Mouse (Mus musculus) MEL (cell line): ENCODE results near the gene Rapgef1.

ENCODE experiments used
- CTCF ChIP-seq, 3 experiments: IDR thresholded peaks in 2 of 3; conservative IDR thresholded peaks in 1 of 3; 2 replicates each; pipeline ENCODE4 v1.5.1; 2011 to 2012; ENCODE audit warnings: low read length in 3 of 3, low read depth in 2 of 3, mild to moderate bottlenecking in 2 of 3, improper control_type of control experiment in 1 of 3, inconsistent platforms in 1 of 3, mixed read lengths in 1 of 3, moderate library complexity in 1 of 3; ENCODE audit not compliant: control insufficient read depth in 1 of 3, insufficient read depth in 1 of 3, poor library complexity in 1 of 3, severe bottlenecking in 1 of 3
- ELF1 ChIP-seq: IDR thresholded peaks from 2 replicates; pipeline ENCODE4 v1.6.1; 2014; ENCODE audit warnings: low read depth, mild to moderate bottlenecking, inconsistent platforms, low read length, improper control_type of control experiment, moderate library complexity
- EP300 ChIP-seq, 2 experiments: IDR thresholded peaks; 2 replicates each; pipeline ENCODE4 v1.6.1; 2011; ENCODE audit warnings: improper control_type of control experiment in 2 of 2, low read length in 2 of 2, low read depth in 1 of 2, mild to moderate bottlenecking in 1 of 2
- ETS1 ChIP-seq: IDR thresholded peaks from 2 replicates; pipeline ENCODE4 v1.6.1; 2012; ENCODE audit warnings: low read depth, mild to moderate bottlenecking, inconsistent platforms, low read length, improper control_type of control experiment, moderate library complexity
- JUND ChIP-seq: IDR thresholded peaks from 2 replicates; pipeline ENCODE4 v1.6.1; 2011; ENCODE audit warnings: low read depth, mild to moderate bottlenecking, improper control_type of control experiment, low read length
- MYB ChIP-seq: IDR thresholded peaks from 2 replicates; pipeline ENCODE4 v1.6.1; 2011; ENCODE audit warnings: mild to moderate bottlenecking, low read depth, low read length, improper control_type of control experiment
- NELFE ChIP-seq: IDR thresholded peaks from 2 replicates; pipeline ENCODE4 v1.6.1; 2011; ENCODE audit warnings: low read depth, low read length, improper control_type of control experiment
- POLR2A ChIP-seq, 2 experiments: IDR thresholded peaks; 2 replicates each; pipeline ENCODE4 v1.6.1; 2011 to 2012; ENCODE audit warnings: low read length in 2 of 2, mild to moderate bottlenecking in 2 of 2, control low read depth in 1 of 2, improper control_type of control experiment in 1 of 2, low read depth in 1 of 2, moderate library complexity in 1 of 2; ENCODE audit not compliant: control insufficient read depth in 1 of 2, insufficient read depth in 1 of 2, poor library complexity in 1 of 2
- SIN3A ChIP-seq: IDR thresholded peaks from 2 replicates; pipeline ENCODE4 v1.6.1; 2012; ENCODE audit warnings: low read length, improper control_type of control experiment, inconsistent platforms
- TAL1 ChIP-seq: IDR thresholded peaks from 2 replicates; pipeline ENCODE4 v1.6.1; 2012; ENCODE audit warnings: mild to moderate bottlenecking, inconsistent platforms, low read length, moderate library complexity, mixed read lengths
- UBTF ChIP-seq: IDR thresholded peaks from 2 replicates; pipeline ENCODE4 v1.6.1; 2012; ENCODE audit warnings: low read depth, mild to moderate bottlenecking, inconsistent platforms, low read length, improper control_type of control experiment, moderate library complexity, borderline replicate concordance; ENCODE audit not compliant: insufficient read depth
- USF1 ChIP-seq: IDR thresholded peaks from 2 replicates; pipeline ENCODE4 v1.6.1; 2014; ENCODE audit warnings: low read depth, mild to moderate bottlenecking, inconsistent platforms, low read length, improper control_type of control experiment, moderate library complexity
- ZMIZ1 ChIP-seq: IDR thresholded peaks from 2 replicates; pipeline ENCODE4 v1.6.1; 2012; ENCODE audit warnings: low read depth, mild to moderate bottlenecking, inconsistent platforms, low read length, improper control_type of control experiment, moderate library complexity

GRCm38 (mm10) chr2:29591626-29592025 lies 27.9 kb upstream of the Rapgef1 start:
- no peak for TF ChIP-seq ZMIZ1
- TF ChIP-seq POLR2A (IDR thresholded peaks at IDR 0.05; ENCODE audit: control insufficient read depth in 1 of 2, insufficient read depth in 1 of 2, low read depth in 1 of 2, low read length in 2 of 2, poor library complexity in 1 of 2) = no peak
- TF ChIP-seq SIN3A = no peak
- no peak for TF ChIP-seq NELFE
- no peak for TF ChIP-seq ETS1
- no peak for TF ChIP-seq ELF1
- no peak for TF ChIP-seq EP300 (IDR thresholded peaks at IDR 0.05; ENCODE audit: low read depth in 1 of 2, low read length in 2 of 2)
- no peak for TF ChIP-seq CTCF (IDR thresholded peaks at IDR 0.05 in 2 of 3, conservative IDR thresholded peaks at IDR 0.05 in 1 of 3; ENCODE audit: control insufficient read depth in 1 of 3, insufficient read depth in 1 of 3, low read depth in 2 of 3, low read length in 3 of 3, poor library complexity in 1 of 3, severe bottlenecking in 1 of 3)
- no peak for TF ChIP-seq MYB
- no peak for TF ChIP-seq USF1
- no peak for TF ChIP-seq JUND
- TF ChIP-seq UBTF = no peak
- no peak for TF ChIP-seq TAL1
